Mouse (Mus musculus) gastrocnemius, postnatal 10 days (tissue): ENCODE data around the gene Zfp334. TPM values are rescaled to one million over a fixed set of nuclear protein-coding genes. Genes with fewer than 3 reads are reported as not detected.

ENCODE experiments used
- total RNA-seq, 2 experiments: library from RNA; stranded (reverse); gene quantifications; 2 replicates each; pipeline ENCODE4 v1.2.3; 2021

Gene Zfp334
- total RNA-seq, 2 experiments from 2014 or later, result 2.8 to 3.9 TPM

Other genes starting within 250 kb of the Zfp334 start
- gene Cdh22, start 153.4 kb downstream of the Zfp334 start, total RNA-seq, result under 1 TPM; 0.07 to 0.25 TPM
- gene Slc35c2, start 100.4 kb downstream of the Zfp334 start, total RNA-seq, result 10 to 100 TPM; 17.5 to 18.6 TPM
- 10 to 100 TPM; 20.3 to 24.3 TPM for gene Elmo2, start 61.8 kb downstream of the Zfp334 start, total RNA-seq
- gene Zfp663, start 19.5 kb downstream of the Zfp334 start, total RNA-seq, result under 1 TPM in 1 of 2 experiments, not detected in 1; 0.23 TPM
- 1 to 10 TPM in 1 of 2 experiments, under 1 TPM in 1; 0.14 to 1.3 TPM for gene Ocstamp, start 12.1 kb upstream of the Zfp334 start, total RNA-seq
- under 1 TPM; 0.38 to 0.52 TPM for gene Slc13a3, start 85.0 kb upstream of the Zfp334 start, total RNA-seq
- 10 to 100 TPM in 1 of 2 experiments, 1 to 10 TPM in 1; 9.2 to 10.7 TPM for gene Trp53rka, start 105.1 kb upstream of the Zfp334 start, total RNA-seq
- 1 to 10 TPM; 3.4 to 4.9 TPM for gene Slc2a10, start 115.5 kb upstream of the Zfp334 start, total RNA-seq
- 1 to 10 TPM; 4.9 to 5.4 TPM for gene Eya2, start 206.8 kb upstream of the Zfp334 start, total RNA-seq